Mouse (Mus musculus) embryonic fibroblast, embryonic 13.5 days (primary cell): ENCODE results near the gene Vipas39.

Experiments used
- CTCF ChIP-seq: IDR thresholded peaks from 2 replicates; pipeline ENCODE4 v1.5.1; 2011; ENCODE audit warnings: mild to moderate bottlenecking, control low read depth, low read length, moderate library complexity, borderline replicate concordance; ENCODE audit not compliant: insufficient read depth
- POLR2A ChIP-seq: IDR thresholded peaks from 2 replicates; pipeline ENCODE4 v1.6.1; 2011; ENCODE audit warnings: low read depth, mild to moderate bottlenecking, control low read depth, low read length, moderate library complexity

- TF ChIP-seq CTCF (no peak), POLR2A (no peak)
These were observed 47.0 kb upstream of the Vipas39 start for GRCm38 (mm10) chr12:87313098-87313497.
